Mouse (Mus musculus) liver, adult 2 months (tissue): ENCODE data around the gene Itgb5.

Experiments
- CTCF ChIP-seq: fragments of 200-500 bp; IDR thresholded peaks from 2 replicates; pipeline ENCODE4 v1.5.1; 2011; ENCODE audit warnings: low read depth, low read length, control low read depth
- POLR2A ChIP-seq: fragments of 200-500 bp; IDR thresholded peaks from 2 replicates; pipeline ENCODE4 v1.6.1; 2011; ENCODE audit warnings: low read length, control low read depth; ENCODE audit not compliant: insufficient read depth; ENCODE audit errors: extremely low read depth

DNA sequence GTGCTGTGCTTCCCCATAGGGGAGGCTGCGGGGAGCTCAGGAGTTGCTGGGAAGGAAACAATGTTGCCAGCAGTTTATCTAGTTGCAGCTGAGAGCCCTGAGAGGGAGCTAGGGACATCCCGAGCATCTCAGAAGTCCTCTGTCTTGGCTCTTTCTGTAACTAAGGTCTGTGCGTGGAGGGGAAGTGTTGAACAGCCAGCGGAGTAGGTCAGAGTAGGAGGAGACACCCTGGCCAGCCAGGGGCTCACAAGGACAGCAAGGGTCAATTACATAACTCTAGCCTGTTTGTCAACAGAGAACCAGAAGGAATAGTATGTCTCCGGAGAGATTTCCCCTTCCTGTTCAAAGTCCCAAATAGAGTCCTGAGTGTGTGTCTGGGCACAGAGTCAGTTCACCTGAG lies 102.7 kb downstream of the Itgb5 start:
- TF ChIP-seq CTCF (no peak), POLR2A (no peak)
